13 mouse cellular contexts compared by ENCODE assay signal in the genomic region with DNA sequence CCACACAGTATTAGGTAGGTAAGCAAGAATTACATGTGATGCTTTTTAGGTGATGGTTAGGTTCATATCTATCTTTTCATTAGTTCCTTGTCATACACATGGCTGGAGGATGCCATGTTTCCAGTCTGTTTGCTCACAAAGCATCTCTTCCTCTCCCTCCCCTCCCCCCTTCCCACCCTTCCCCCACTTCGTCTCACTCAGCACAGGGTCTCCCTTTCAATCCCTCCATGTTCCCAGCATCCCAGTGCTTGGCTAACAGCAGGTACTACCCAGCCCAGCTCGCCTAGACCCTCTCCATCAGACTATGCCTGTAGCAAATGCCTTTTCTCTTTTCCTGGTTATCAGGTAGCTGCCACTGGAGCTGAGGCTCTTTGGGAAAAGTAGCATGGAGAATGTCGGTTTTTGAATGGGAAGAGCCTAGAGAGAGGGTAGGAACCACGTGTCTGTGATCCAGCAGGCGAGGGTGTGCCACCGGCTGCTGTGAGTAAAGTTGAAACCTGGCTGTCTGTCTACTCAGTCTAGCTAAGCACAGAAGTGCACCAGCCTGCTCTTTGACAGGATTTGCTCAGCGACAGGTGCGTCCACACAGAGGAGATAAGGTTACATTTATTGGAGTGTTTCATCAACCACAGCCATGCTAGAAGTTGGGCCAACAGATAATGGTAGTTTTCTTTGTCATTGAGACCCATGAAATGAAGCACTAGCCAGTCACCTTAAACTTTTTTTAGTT.
DNase-seq lines count a peak whose midpoint lies in the region; ATAC-seq and TF ChIP-seq lines count a peak whose summit lies in the region.
"Had no signal": no experiment of that assay in that cellular context is flagged by ENCODE, and none has a peak within 500 bp of the region (broad histone marks: within the 10 kb centered on the region; RNA-seq: fewer than 3 reads in every experiment).

No protein-coding gene starts in this region.

- H3K27ac ChIP-seq in hindbrain, embryonic 12.5 days = peak overlapping the region; percentile 72
- peak overlapping the region; percentile 58; the same call in 1 of the 2 replicates for H3K27ac ChIP-seq in midbrain, embryonic 14.5 days (replicated peaks; ENCODE audit: low read depth, low read length)
- no peak overlapping the region for H3K27ac ChIP-seq in lung, postnatal 0 days (ENCODE audit: low read length)
- H3K27ac ChIP-seq: embryonic facial prominence, embryonic 15.5 days had no signal

- H3K9me3 ChIP-seq in hindbrain, embryonic 12.5 days (replicated peaks) = no peaks in the 10 kb centered on the region
- H3K9me3 ChIP-seq in midbrain, embryonic 14.5 days (ENCODE audit: control insufficient read depth, low read length) = no peaks in the 10 kb centered on the region
- H3K9me3 ChIP-seq in lung, postnatal 0 days (ENCODE audit: low read length) = no peaks in the 10 kb centered on the region
- H3K9me3 ChIP-seq: embryonic facial prominence, embryonic 15.5 days; heart, embryonic 12.5 days had no signal

- peaks cover 16% of the 10 kb centered on the region for H3K4me1 ChIP-seq in hindbrain, embryonic 12.5 days
- H3K4me1 ChIP-seq in midbrain, embryonic 14.5 days (ENCODE audit: control insufficient read depth, insufficient read depth, low read length) = 0 out of 2 replicates have a peak, but pooled peaks cover 3% of the 10 kb centered on the region
- H3K4me1 ChIP-seq in lung, postnatal 0 days (ENCODE audit: insufficient read depth, low read depth, low read length) = no peaks in the 10 kb centered on the region
- H3K4me1 ChIP-seq: embryonic facial prominence, embryonic 15.5 days had no signal

- no peak for TF ChIP-seq CTCF in lung, postnatal 0 days (IDR thresholded peaks at IDR 0.05)

- no peaks in the 10 kb centered on the region for H3K36me3 ChIP-seq in hindbrain, embryonic 12.5 days
- H3K36me3 ChIP-seq in midbrain, embryonic 14.5 days (ENCODE audit: control insufficient read depth, insufficient read depth, low read length) = no peaks in the 10 kb centered on the region
- no peaks in the 10 kb centered on the region for H3K36me3 ChIP-seq in lung, postnatal 0 days (ENCODE audit: insufficient read depth, low read length)
- H3K36me3 ChIP-seq: embryonic facial prominence, embryonic 15.5 days; heart, embryonic 12.5 days had no signal

- DNase-seq in frontal cortex, postnatal 36 days (ENCODE audit: low spot score in 2 of 2) = no peak
- no peak for DNase-seq in midbrain, embryonic 14.5 days
- DNase-seq in spleen, adult 18-20 months = no peak
- no peak for DNase-seq in gastrocnemius, adult 18-20 months (ENCODE audit: low spot score)
- DNase-seq in lung, postnatal 0 days (ENCODE audit: low spot score) = no peak
- DNase-seq: layer of hippocampus, adult 9-11 months; right cerebral cortex, postnatal 14 days had no signal

- 0 out of 2 replicates have a peak, but pooled peaks have one; percentile 25 for ATAC-seq in frontal cortex, adult (ENCODE audit: low TSS enrichment)
- peak; percentile 33 for ATAC-seq in activated CD4-positive, CD25-positive, alpha-beta regulatory T cell, adult 4 months
- ATAC-seq in hindbrain, embryonic 12.5 days (ENCODE audit: low FRiP score) = peak; percentile 47
- no peak for ATAC-seq in midbrain, embryonic 14.5 days (ENCODE audit: low FRiP score, low TSS enrichment)
- no peak for ATAC-seq in lung, postnatal 0 days
- ATAC-seq: intestine, postnatal 0 days had no signal

- 69% methylated on average over 8 of the region's 8 CpGs for WGBS in hindbrain, embryonic 12.5 days
- WGBS in midbrain, embryonic 14.5 days = 68% methylated on average over 8 of the region's 8 CpGs
- WGBS in lung, postnatal 0 days = 45% methylated on average over 8 of the region's 8 CpGs

- no peaks in the 10 kb centered on the region for H3K27me3 ChIP-seq in hindbrain, embryonic 12.5 days
- no peaks in the 10 kb centered on the region for H3K27me3 ChIP-seq in midbrain, embryonic 14.5 days (ENCODE audit: control insufficient read depth, insufficient read depth, low read length)
- no peaks in the 10 kb centered on the region for H3K27me3 ChIP-seq in lung, postnatal 0 days (replicated peaks; ENCODE audit: insufficient read depth, low read length)
- H3K27me3 ChIP-seq: embryonic facial prominence, embryonic 15.5 days; heart, embryonic 12.5 days had no signal

- no peak overlapping the region for H3K4me2 ChIP-seq in hindbrain, embryonic 12.5 days (replicated peaks)
- no peak overlapping the region for H3K4me2 ChIP-seq in midbrain, embryonic 14.5 days (ENCODE audit: low read length)
- H3K4me2 ChIP-seq in lung, postnatal 0 days (replicated peaks; ENCODE audit: low read depth, low read length) = no peak overlapping the region
- H3K4me2 ChIP-seq: embryonic facial prominence, embryonic 15.5 days; heart, embryonic 12.5 days had no signal

- no peak overlapping the region for H3K4me3 ChIP-seq in hindbrain, embryonic 12.5 days
- no peak overlapping the region for H3K4me3 ChIP-seq in midbrain, embryonic 14.5 days (replicated peaks; ENCODE audit: low read depth, low read length)
- H3K4me3 ChIP-seq in lung, postnatal 0 days (ENCODE audit: low read depth, low read length) = no peak overlapping the region
- H3K4me3 ChIP-seq: embryonic facial prominence, embryonic 15.5 days; heart, embryonic 12.5 days had no signal

- TF ChIP-seq EP300 in lung, postnatal 0 days (IDR thresholded peaks at IDR 0.05) = no peak

- H3K9ac ChIP-seq in hindbrain, embryonic 12.5 days = no peak overlapping the region
- H3K9ac ChIP-seq in midbrain, embryonic 14.5 days (replicated peaks; ENCODE audit: low read length) = no peak overlapping the region
- no peak overlapping the region for H3K9ac ChIP-seq in lung, postnatal 0 days (replicated peaks; ENCODE audit: low read depth)
- H3K9ac ChIP-seq: embryonic facial prominence, embryonic 15.5 days; heart, embryonic 12.5 days had no signal

Comparison
In these comparisons a context has a peak if more than half of its experiments do, and no peak if none do; other contexts are left out.
1. ATAC-seq: peak in frontal cortex, adult (single experiment), activated CD4-positive, CD25-positive, alpha-beta regulatory T cell, adult 4 months (single experiment) and hindbrain, embryonic 12.5 days (single experiment); none in midbrain, embryonic 14.5 days (single experiment) and lung, postnatal 0 days (single experiment).